Mouse (Mus musculus) layer of hippocampus, adult 18-20 months (tissue): ENCODE measurements around the gene Pnliprp2. TPM values are rescaled to one million over a fixed set of nuclear protein-coding genes. Genes with fewer than 3 reads are reported as not detected.

Experiments used
- DNase-seq, 2 experiments: peaks; one replicate each; pipeline ENCODE4 v3.0.0; 2022; ENCODE audit warnings: low spot score in 2 of 2
- total RNA-seq, 2 experiments: library from RNA; stranded (reverse); gene quantifications; 2 replicates each; pipeline ENCODE4 v1.2.3; 2021

Pnliprp2 gene
- total RNA-seq, 2 experiments from 2014 or later = 0.20 to 0.27 TPM

DNA sequence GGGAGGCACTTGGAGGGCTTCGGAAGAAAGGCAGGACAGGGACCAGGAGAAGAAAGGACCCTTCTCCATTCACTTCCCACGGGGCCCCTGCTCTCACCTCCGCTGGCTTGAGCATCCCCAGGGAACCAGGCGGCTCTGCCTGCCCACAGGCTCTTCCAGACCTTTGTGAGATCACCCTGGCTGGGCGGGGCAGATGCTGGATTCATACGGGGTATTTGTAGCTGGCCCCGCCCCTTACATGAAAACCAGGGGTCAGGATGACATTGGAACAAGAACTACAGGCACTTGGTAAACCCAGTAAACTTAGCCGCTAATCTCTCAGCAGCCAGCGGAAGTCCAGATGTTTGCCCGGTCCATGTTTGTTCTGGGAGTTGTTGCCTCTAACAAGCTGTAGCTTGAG, 34.8 kb downstream of the Pnliprp2 start, which contains the start of gene 1700019N19Rik:
Gene 1700019N19Rik (minus strand): TSS at position 178 of the 400 bp plus-strand sequence.
- DNase-seq = no peak

DNA sequence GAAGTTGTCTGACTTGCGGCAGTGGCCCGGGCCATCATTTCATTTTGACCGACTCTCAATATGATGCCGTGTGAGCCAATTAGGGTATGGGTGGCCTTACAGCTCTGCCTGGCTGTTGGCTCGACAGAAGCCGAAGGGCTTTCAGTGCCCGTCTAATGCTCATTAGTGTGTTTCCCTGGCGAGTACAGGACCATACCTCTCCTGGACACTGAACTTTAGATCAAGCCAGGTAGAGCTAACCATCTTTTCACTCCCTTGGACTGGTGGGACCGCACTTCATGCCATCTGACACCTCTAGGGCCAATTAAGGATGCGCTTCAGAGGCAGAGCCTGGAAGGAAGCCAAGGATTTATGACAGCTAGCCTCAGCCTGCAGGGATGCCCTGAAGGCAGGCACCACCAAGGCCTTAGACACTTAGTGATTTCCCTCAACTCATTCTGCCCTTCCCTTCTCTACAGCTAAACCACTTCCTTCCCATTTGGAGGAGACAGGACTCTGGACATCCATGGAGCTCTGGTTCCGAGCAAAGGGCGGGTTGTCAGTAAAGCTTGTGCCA, 35.7 kb downstream of the Pnliprp2 start:
- no peak for DNase-seq

DNA sequence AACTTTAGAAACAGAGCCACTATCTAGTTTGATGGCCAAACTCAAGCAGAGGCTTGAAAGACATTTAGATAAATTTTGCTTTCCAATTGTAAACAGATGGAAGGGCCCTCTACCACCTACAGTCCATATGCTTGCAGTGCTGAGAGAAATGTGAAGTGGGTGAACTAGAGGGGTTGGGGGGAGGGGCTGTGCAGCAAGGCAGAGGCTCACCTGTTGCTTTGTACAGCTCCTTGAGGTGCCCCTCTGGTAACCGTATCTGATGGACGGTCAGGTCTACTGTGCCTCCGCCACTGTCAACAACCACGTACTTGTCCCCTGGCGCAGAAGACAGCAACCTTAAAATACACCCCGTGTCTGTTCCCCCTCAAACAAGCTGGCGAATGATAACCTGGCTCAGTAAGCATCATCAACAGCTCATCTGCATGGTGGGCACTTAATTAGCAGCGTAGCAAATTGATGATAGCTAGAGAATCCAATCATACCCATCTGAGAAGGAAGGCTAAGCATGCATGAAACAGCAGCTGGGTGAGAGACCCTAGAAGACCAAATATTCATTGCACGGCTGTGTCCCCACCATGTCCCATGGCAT, 45.8 kb downstream of the Pnliprp2 start:
- peak; percentile 71 to 84 for DNase-seq

DNA sequence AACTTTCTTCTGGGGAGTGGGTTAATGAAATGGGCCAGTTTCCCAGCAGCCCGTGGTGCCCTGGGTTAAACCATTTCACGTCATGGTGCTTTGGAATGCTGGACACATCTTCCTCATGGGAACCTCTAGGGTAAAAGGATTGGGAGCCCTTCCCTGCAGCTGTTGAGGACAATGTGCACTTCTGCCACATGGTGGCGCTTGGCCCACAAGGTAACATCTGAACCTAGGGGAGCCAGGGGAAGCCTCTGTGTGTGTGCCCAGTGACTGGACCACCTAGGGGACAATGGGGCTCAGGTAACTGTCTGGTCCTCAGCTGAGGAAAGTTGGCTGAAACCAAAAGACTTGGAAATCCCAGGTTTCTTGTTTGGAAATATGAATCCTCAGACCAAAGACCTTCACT, 46.8 kb downstream of the Pnliprp2 start:
- DNase-seq = peak in 1 of 2 experiments; percentile 78

DNA sequence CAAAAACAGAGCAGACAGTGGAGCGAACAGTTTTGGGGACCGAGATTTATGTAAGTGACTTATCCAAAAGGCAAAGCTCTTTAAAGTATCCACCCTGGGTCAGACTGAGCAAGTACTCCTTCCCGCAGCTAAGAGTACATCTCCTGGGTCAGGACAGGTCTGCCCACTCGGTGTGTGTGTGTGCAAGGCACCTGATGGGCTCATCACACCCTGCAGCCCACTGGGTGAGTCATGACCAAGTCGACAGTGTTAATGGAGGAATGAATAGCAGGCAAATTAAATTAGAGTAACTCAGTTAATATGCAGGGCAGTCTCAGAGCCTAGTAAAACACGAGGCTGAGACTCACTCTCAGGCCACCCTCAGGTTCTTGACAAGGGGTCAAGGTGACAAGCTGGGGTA, 49.3 kb downstream of the Pnliprp2 start:
- no peak for DNase-seq

DNA sequence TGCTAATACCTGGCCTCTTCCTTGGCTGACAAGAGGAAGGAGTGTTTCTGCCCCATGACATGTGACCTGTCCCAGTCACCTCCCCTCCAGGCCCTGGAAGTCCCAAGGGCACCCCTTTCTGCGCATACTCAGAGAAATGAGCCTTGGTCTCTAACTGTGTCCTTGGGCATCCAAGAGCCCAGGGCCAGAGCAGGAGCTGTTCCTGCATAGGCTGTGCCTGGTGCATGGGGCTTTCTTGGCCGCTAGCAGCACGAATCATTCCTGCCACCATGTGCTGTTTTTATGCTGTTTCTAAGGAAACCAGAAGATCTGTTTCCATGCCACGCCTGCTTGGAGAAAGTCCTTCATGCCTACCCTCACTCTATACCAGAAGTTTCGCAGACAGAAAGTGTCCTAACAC, 51.0 kb downstream of the Pnliprp2 start:
- DNase-seq = peak in 1 of 2 experiments; percentile 66

DNA sequence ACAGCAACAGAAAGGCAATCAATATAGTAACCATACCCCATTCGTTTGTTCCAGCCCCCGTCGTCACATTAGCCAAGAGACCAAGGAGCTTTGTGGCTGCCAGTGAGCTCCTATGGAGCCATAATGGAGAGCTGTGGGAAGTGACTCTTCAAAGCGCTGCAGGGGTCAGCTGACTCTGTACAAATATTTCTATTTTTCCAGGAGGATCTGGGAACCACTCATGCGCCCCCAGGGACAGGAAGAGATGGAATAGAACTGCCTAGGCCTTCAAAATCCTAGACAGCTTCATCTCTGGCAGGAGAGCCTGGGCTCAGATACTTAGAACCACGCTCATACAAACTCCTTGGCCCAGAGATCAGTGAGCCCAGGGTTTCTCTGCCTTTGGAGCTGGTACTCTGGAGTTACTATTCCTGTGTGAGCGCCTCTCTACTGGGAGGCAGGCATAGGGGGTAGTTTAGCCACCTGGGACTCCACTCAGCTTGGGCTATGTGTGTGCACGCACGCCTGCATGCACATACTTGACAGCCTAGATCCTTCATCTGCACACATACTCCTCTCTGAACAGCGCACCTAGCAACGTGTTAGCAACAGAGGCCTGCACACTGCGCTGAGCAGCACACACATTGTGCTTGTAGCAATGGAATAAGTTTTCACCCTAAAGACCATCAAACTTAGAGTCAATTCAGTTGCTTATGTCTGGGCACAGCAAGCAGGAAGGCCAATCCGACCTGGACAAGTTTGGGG, 55.8 kb downstream of the Pnliprp2 start:
- DNase-seq = no peak

DNA sequence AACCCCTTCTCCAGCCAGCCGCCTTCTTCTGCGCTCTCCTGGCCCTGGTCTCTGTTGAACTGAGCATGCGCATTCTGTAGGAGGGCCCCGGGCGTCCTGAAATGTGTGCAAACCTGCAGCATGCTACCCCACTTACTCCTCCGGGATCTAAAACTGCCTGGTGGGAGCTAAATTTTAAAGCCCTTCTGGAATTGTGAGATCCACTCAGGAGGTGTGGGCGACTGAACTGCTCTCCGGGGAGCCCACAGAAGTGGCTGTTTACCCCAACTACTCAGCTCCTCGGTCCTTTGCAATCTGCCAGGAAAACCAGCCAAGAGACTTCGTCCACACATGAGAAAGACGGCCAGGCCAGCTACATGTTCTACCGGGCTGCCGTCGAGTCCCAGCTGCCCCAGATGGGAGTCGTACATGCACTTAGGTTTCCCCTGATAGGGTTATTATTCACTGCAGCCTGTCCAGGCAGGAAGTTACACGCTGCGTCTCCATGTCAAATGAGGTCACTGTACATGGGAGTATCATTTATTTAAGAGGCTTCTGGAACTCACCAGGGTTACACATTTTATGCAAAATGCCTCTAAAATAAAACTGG, 57.0 kb downstream of the Pnliprp2 start:
- peak; percentile 70 to 80 for DNase-seq

DNA sequence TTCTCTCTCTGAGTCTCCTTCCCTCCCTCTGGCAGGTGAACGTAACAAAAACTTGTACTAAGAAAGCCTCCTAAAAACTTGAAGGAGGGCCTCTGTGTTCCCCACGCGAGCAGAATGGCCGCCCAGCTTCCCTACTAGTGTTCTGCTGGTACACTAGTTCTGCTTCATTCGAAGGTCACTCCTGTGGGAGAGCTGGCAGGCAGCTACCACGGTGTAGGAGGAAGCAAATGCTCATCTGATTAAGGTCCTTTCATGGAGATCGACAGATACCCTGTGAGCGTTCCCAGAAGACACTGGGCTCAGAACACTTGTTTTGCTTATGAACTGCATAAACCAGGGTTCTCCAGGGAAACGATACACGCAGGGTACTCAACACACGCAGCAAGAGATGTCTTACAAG, 57.9 kb downstream of the Pnliprp2 start:
- DNase-seq = peak in 1 of 2 experiments; percentile 60

DNA sequence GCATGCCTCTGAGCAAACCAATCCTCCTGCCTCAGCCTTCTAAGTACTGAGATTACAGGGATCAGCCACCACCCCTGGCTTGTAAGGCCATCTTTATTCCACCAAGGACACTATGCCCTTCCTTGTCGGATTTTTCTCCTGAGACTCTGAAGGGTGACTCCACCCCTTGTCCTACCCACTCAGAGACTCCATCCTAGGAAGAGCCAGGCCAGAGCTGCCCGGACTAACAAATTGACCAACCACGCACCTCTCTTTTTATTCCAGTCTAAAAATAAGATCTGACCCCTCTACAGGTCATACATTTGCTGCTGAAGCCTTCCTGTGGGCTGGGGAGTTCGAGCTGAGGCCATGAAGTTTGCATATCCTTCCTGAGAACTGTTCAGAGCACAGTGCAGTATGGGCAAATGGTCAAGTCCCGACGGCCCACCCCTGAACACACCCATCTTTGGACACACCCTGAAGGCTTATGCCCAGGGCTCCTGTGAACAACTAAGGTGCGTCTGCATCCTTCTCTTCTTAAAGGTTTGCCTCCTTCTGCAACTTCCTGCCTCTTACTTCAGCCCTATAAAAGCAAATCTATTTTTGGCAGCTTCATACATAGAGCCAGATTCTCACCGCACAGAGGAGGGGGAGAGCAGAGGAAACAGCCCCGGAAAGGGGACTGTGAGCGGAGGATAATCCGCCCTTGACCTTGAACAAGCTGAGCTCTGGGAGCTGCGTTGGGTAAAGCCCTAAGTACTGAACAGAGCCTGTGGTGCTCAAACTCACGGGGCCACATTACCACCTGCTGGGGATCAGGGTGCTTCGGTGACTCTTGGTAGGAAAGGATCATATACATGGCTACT, 59.3 kb downstream of the Pnliprp2 start:
- DNase-seq = no peak

DNA sequence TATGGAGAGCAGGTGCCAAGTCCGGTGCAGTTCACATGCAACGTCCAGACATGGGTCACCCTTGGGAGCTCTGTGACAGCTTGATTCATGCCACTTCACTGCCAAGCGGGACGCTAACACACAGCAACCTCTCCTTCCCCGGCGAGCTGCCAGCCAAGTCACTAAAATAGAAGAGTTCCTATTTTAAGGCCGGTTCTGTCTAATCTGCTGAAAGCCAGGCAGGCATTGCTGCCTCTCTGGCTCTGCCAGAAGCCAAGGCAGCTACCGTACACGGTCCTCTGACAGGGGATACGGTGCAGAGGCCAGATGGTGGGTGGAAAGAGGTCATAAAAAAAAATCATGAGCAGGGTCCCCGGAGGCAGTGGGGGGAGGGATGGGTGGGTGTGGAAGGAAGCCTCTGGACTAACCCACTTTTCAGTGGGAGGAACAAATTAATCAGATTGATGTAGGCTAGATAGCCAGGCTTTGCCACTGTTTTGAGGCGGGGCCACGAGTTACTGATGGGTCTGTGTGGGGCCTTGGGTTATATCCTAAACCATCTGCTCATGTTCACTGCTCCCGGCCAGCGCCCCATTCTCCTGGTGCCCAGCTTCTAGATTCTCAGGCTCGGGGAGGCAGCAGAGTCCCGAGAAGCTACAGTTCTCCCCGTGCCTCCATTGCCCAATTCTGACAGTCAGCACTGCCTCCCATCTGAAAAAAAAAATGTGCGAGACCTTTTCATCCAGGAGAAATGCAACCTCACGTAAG, 63.1 kb downstream of the Pnliprp2 start:
- DNase-seq = peak; percentile 60 to 81

DNA sequence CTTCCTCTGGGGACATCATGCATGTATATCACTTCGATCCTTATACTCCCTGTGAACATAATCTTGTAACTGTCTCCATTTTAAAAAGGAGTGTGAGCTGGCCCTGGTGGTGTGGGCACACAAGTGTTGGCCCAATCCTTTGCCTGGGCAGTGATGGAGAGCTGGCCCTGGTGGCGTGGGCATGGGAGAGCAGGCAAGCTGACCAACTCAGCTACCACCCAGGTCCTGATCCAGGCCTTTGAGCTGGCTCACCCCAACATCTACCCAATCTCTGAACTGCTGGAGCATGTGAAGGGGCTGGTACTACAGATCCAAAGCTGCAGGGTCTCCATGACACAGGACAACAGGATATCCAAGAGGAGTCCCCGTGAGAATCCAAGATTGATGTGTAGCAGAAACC, 63.8 kb downstream of the Pnliprp2 start:
- no peak for DNase-seq

DNA sequence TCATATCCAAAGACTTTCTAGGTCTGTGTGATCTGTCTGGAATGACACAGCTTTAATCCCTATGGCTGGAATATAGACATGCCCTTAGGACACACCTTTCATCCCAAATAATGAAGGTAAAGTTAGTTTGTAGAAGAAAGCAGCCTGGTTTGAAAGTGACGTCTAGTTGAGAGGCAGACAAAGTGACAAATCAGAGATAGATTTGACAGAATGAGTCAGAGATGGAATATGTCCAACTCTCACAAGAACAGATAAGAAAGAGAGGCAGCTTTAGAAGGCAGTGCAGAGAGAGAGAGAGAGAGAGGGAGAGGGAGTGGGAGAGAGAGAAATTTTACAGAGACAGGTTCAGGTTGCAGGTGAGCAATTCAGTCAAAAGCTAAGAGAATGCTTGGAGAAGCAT, 64.8 kb downstream of the Pnliprp2 start:
- no peak for DNase-seq

Other genes starting within 250 kb of the Pnliprp2 start
- not detected for gene Ccdc172, start 247.7 kb upstream of the Pnliprp2 start, total RNA-seq
- gene Pnlip, start 107.2 kb upstream of the Pnliprp2 start, total RNA-seq = 1 to 10 TPM; 1.4 to 1.9 TPM
- gene Pnliprp1, start 30.8 kb upstream of the Pnliprp2 start, total RNA-seq = not detected
- gene 1700019N19Rik, start 34.7 kb downstream of the Pnliprp2 start, total RNA-seq = under 1 TPM in 1 of 2 experiments, not detected in 1; 0.67 TPM
- 1 to 10 TPM; 1.3 to 1.5 TPM for gene Eno4, start 183.7 kb downstream of the Pnliprp2 start, total RNA-seq
- 100 to 1,000 TPM; 238 to 250 TPM for gene Hspa12a, start 183.9 kb downstream of the Pnliprp2 start, total RNA-seq